Mouse (Mus musculus) lung, adult 2 months (tissue): Measurements from ENCODE around the gene Lrrc20. TPM values are rescaled to one million over a fixed set of nuclear protein-coding genes. Genes with fewer than 3 reads are reported as not detected.

ENCODE experiments used
- DNase-seq: peaks from one replicate; pipeline ENCODE4 v3.0.0; 2022
- H3K4me1 ChIP-seq: fragments of 200-500 bp; 2 replicates; pipeline ENCODE4 v1.6.1; 2011; ENCODE audit warnings: low read length; ENCODE audit not compliant: control insufficient read depth, insufficient read depth
- H3K4me3 ChIP-seq: fragments of 200-500 bp; replicated peaks from 2 replicates; pipeline ENCODE3; 2011; ENCODE audit warnings: low read depth, mild to moderate bottlenecking, control low read depth, low read length; ENCODE audit errors: extremely low read depth
- CTCF ChIP-seq: fragments of 200-500 bp; IDR thresholded peaks from 2 replicates; pipeline ENCODE4 v1.5.1; 2011; ENCODE audit warnings: mild to moderate bottlenecking, low read length, control low read depth; ENCODE audit not compliant: insufficient read depth
- POLR2A ChIP-seq: fragments of 200-500 bp; IDR thresholded peaks from 2 replicates; pipeline ENCODE4 v1.6.1; 2011; ENCODE audit warnings: low read depth, mild to moderate bottlenecking, control low read depth, low read length, borderline replicate concordance; ENCODE audit errors: extremely low read depth
- WGBS: fragments of 180-500 bp; shearing (Covaris S2); methylation state at CpG from one replicate; pipeline ENCODE4 v1.1.7; 2018; 5-methylcytosine and 5-hydroxymethylcytosine counted together
- polyA plus RNA-seq: library from polyadenylated mRNA; depleted of rRNA; stranded (reverse); fragments of >200 nt; gene quantifications from 2 replicates; pipeline ENCODE4 v1.2.3, GENCODE M21; 2012; rRNA removed

Gene Lrrc20
- polyA plus RNA-seq, 1 experiment = 21.1 TPM

DNA sequence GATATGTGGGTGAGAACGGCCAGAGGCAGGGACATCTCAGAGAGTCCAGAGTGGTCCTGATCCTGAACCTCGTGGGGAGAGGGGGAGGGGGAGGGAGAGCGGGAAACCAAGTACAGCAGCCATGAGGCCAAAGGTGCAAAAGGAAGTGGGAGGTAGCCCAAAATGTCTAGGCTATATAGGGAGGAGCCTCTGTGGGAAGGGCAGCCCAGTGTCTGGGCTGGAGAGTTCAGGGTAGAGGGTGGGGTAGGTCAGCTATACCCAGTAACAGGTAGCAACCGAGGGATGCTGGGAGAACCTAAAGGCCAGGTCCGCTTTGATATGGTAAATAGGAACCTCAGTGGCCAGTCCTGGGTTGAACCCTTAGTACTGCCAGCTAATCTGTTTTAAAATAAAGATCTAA is 149.2 kb downstream of the Lrrc20 start:
- Histone ChIP-seq H3K4me3 (no peak overlapping the region), H3K4me1 (peaks cover 17% of the 10 kb centered on the region)
- WGBS = 51% methylated on average over 5 of the region's 5 CpGs
- no peak for TF ChIP-seq CTCF
- TF ChIP-seq POLR2A = no peak
- no peak for DNase-seq

DNA sequence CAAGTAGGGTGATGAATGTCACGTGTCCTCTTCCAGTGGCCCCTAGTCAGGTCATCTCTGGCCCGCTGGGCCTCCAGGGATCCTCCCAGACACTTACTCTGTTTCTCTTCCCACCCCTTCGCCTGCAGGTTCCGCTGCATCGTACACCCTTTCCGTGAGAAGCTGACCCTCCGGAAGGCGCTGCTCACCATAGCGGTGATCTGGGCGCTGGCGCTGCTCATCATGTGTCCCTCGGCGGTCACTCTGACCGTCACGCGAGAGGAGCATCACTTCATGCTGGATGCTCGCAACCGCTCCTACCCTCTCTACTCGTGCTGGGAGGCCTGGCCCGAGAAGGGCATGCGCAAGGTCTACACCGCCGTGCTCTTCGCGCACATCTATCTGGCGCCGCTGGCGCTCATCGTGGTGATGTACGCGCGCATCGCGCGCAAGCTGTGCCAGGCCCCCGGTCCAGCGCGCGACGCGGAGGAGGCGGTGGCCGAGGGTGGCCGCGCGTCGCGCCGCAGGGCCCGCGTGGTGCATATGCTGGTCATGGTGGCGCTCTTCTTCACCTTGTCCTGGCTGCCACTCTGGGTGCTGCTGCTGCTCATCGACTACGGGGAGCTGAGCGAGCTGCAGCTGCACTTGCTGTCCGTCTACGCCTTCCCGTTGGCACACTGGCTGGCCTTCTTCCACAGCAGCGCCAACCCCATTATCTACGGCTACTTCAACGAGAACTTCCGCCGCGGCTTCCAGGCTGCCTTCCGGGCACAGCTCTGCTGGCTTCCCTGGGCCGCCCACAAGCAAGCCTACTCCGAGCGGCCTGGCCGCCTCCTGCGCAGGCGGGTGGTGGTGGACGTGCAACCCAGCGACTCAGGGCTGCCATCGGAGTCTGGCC is 150.0 kb downstream of the Lrrc20 start:
- DNase-seq = peak; percentile 36
- TF ChIP-seq POLR2A = no peak
- no peak for TF ChIP-seq CTCF
- WGBS = 3% methylated on average over 74 of the region's 74 CpGs
- H3K4me1 ChIP-seq = peaks cover 17% of the 10 kb centered on the region
- H3K4me3 ChIP-seq = peak overlapping the region; percentile 31

DNA sequence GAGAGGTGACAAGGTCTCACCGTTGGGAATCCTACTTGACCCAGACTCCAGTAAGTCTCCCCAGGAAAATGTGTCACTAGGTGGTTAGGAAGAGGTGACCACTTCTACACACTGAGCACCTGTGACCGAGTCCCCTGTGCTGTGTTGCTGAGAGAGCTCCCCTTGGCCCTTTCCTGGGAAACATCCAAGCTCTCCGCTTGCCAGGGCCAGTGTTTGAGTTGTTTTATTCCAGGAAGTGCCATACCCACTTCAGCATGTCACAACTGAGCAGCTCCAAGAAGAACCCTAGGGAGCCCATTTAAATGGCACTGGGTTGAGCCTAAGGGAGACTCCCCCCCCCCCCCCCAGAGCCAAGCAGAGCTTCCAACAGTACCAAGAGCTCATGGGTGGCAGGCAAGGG is 150.9 kb downstream of the Lrrc20 start:
- peak; percentile 27 for DNase-seq
- Histone ChIP-seq H3K4me3 (no peak overlapping the region), H3K4me1 (peaks cover 17% of the 10 kb centered on the region)
- TF ChIP-seq POLR2A (no peak), CTCF (no peak)
- WGBS = 43% methylated on average over 3 of the region's 3 CpGs

DNA sequence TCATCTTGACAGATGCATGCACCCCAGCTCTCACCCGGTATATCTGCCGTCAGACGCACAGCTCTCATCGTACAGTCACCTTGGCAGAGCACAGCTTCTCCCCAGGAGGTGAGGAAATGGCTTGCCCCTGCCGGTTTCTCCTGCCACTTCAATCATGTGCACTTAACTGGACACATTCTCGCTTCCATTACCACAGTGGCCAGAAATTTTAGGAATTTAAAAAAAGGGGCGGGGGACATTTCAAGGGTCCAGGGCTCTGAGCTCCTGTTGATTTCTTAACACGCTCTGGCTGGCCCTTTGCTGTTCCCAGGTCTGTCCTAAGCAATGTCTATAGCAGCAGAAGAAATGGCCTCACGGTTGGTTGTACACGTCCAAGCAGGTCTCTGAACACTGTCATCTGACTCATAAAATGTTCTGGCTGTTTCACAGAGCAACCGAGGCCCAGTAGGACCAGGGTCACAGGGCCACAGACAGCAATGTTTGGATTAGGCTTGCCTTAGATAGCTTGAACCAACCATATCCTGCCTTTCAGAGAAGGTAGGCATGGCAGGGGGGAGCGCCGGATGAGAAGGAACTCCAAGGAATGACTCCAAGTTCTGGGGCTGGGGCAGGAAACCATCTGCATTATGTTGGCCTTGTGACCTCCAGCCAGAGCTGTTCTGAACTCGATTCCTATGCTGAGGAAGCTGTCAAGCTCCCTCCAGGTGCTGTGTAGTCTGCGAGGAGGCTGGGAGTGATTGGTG is 151.8 kb downstream of the Lrrc20 start:
- no peak for DNase-seq
- H3K4me1 ChIP-seq = peaks cover 17% of the 10 kb centered on the region
- TF ChIP-seq CTCF = no peak
- TF ChIP-seq POLR2A = no peak
- H3K4me3 ChIP-seq = no peak overlapping the region
- 42% methylated on average over 15 of the region's 15 CpGs for WGBS

DNA sequence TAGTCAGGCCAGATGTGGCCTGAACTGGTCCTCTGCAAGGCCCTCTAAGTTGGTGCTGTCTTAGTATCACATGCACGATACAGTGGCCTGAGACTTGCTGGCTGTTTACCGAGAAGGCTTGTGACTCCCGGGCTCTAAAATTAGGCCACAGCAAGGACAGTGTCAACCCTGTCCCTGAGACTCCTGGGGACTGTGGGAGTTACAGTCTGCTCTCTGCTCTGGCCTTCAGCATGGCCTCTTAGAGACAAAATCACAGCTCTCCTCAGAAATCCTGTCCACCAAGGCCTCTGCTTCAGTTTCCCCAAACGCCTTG is 152.3 kb downstream of the Lrrc20 start:
- 61% methylated on average over 4 of the region's 4 CpGs for WGBS
- H3K4me1 ChIP-seq = peaks cover 17% of the 10 kb centered on the region
- no peak overlapping the region for H3K4me3 ChIP-seq
- DNase-seq = no peak
- TF ChIP-seq CTCF (no peak), POLR2A (no peak)

Other genes starting within 250 kb of the Lrrc20 start
- 3.6 TPM in 2 replicates for gene Adamts14, start 202.4 kb upstream of the Lrrc20 start, polyA plus RNA-seq
- gene Prf1, start 178.0 kb upstream of the Lrrc20 start, polyA plus RNA-seq = 6.2 and 8.0 TPM in 2 replicates
- 69.1 and 76.2 TPM in 2 replicates for gene Pald1, start 92.3 kb upstream of the Lrrc20 start, polyA plus RNA-seq
- 0.15 and 0.24 TPM in 2 replicates for gene Nodal, start 57.8 kb upstream of the Lrrc20 start, polyA plus RNA-seq
- gene Eif4ebp2, start 23.1 kb upstream of the Lrrc20 start, polyA plus RNA-seq = 101 and 132 TPM in 2 replicates
- 0.07 and 0.11 TPM in 2 replicates for gene Npffr1, start 119.7 kb downstream of the Lrrc20 start, polyA plus RNA-seq
- gene Ppa1, start 172.8 kb downstream of the Lrrc20 start, polyA plus RNA-seq = 12.0 and 12.8 TPM in 2 replicates
- gene Sar1a, start 204.5 kb downstream of the Lrrc20 start, polyA plus RNA-seq = 64.5 and 79.6 TPM in 2 replicates
- 50.2 and 69.7 TPM in 2 replicates for gene Tysnd1, start 219.7 kb downstream of the Lrrc20 start, polyA plus RNA-seq
- gene Aifm2, start 239.5 kb downstream of the Lrrc20 start, polyA plus RNA-seq = 19.3 and 22.1 TPM in 2 replicates